Mouse (Mus musculus): Measurements from ENCODE around the gene Arhgap11a.

DNA sequence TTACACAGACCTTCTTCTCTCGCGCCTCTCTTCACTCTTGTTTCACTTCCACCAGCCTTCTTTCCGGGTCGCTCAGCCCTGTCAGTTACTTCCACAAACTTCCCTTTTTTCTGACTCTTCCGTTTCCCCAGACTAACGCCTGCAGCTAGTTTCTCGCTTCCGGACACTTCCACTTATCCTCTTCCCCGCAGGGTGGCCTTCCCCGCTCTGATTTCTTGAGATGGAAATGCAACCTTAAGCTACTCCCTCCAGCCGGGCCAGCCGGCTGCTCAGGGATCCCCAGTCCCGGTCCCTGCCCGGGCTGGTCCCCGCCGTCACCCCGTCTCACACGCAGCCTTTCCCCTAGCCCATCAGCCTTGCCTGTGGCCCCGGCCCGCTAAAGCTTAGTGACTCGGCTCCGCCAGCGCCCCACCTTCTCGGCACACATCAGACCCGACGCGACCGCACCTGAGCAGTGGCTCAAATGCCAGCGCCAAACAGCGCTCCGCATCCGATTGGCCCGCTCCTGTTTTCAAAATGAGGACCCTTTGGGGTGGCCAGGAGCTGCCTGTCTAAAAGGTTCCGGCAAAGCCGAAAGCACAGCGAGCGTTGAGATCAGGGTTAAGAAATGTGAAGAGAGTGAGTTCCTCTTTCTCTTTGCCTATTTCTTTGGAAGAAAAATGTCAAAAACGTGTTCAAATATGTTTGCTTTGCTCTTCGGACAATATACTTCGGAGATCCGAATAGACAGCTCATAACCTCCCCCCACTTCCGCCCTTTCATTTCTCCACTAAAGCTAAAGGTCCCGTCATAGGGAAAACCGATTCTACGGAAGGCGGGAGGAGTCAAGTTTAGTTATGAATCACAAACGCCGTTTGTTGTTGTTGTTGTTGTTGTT is at the start of gene Arhgap11a:
- TF ChIP-seq CTCF (IDR thresholded peaks at IDR 0.05; ENCODE audit: control insufficient read depth, insufficient read depth, low read length), result no peak
- TF ChIP-seq POLR2A (IDR thresholded peaks at IDR 0.05; ENCODE audit: borderline replicate concordance, control insufficient read depth, low read depth, low read length), result peak; percentile 82; the same call in 1 of the 2 replicates
